Mouse (Mus musculus): ENCODE results near the gene Pcdh7. TPM values are rescaled to one million over a fixed set of nuclear protein-coding genes. Genes with fewer than 3 reads are reported as not detected.

Gene Pcdh7
- polyA plus RNA-seq, 1 experiment: not detected

DNA sequence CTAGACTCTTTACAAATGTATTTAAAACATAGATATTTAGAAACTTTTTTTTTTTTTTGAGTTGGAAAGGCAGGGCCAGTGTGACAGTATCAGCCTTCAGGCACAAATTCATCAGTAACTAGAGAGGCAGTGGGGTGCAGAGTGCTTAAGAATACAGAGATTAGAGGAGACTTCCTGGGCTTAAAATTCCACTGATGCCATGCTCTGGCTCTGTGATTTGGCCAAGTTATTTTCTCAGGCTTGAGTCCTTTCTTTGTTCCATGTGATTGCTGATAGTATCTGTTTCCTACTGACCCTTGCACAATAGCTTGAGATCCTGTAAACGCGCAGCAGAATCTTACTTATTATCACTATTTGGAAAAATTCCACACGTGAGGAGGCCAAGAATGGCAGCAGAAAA, 60.3 kb downstream of the Pcdh7 start:
- H3K4me1 ChIP-seq (ENCODE audit: control insufficient read depth, insufficient read depth, low read length): no peaks in the 10 kb centered on the region
- 80% methylated on average over 3 of the region's 3 CpGs for WGBS
- no peak overlapping the region for H3K27ac ChIP-seq (ENCODE audit: insufficient read depth, low read depth, low read length)
- no peak overlapping the region for H3K4me3 ChIP-seq (ENCODE audit: insufficient read depth, low read depth, low read length)
- TF ChIP-seq POLR2A (IDR thresholded peaks at IDR 0.05; ENCODE audit: insufficient read depth, low read depth, low read length): no peak
- TF ChIP-seq CTCF (IDR thresholded peaks at IDR 0.05; ENCODE audit: insufficient read depth, low read depth, low read length): no peak

DNA sequence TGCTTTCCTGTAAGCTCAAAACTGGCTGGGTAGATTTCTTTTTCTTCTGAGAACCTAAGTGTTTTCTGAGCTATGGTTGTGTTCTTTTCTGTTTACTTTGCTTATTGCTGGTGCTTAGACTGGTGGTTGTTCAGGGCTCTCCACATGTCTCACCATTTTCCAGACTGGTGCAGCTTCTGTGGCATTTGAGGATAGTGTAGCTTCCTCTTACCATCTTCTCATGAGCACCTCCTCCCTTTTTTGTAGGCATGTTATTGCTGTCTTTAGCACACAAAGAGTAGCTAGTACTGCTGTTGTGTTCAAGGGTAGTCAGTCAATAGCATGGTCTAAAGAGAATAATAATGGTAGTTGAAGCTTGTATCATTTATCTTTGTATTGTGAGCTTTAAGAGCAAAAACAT, 62.2 kb downstream of the Pcdh7 start:
- Histone ChIP-seq H3K4me3 (ENCODE audit: insufficient read depth, low read depth, low read length) (no peak overlapping the region), H3K4me1 (ENCODE audit: control insufficient read depth, insufficient read depth, low read length) (no peaks in the 10 kb centered on the region)
- TF ChIP-seq POLR2A (IDR thresholded peaks at IDR 0.05; ENCODE audit: insufficient read depth, low read depth, low read length): no peak
- TF ChIP-seq CTCF (IDR thresholded peaks at IDR 0.05; ENCODE audit: insufficient read depth, low read depth, low read length): no peak

DNA sequence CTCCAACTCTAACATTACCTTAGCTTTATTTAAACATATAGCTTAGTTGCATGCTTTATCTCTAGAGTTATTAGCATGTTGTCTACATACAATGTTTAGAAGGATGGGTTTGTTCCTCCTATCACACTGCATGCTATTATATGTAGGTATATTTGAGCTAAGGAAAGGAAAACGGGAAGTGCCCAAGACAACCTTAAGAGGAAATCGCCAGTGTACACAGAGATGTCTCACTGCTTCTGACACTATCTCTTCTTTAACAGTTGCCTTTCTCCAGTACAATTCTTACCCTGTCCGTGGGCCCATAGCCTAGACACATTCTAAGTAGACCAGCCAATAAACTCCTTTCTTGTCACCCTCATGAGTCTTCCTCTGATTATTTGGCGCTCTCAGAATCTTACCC, 62.8 kb downstream of the Pcdh7 start:
- H3K4me1 ChIP-seq (ENCODE audit: control insufficient read depth, insufficient read depth, low read length): no peaks in the 10 kb centered on the region
- no peak overlapping the region for H3K4me3 ChIP-seq (ENCODE audit: insufficient read depth, low read depth, low read length)
- H3K27ac ChIP-seq (ENCODE audit: insufficient read depth, low read depth, low read length): no peak overlapping the region
- TF ChIP-seq CTCF (IDR thresholded peaks at IDR 0.05; ENCODE audit: insufficient read depth, low read depth, low read length): no peak
- WGBS: 93% methylated on average over 4 of the region's 4 CpGs

More for the DNA sequence above, 62.2 kb downstream of the Pcdh7 start:
- H3K27ac ChIP-seq (ENCODE audit: insufficient read depth, low read depth, low read length): no peak overlapping the region

DNA sequence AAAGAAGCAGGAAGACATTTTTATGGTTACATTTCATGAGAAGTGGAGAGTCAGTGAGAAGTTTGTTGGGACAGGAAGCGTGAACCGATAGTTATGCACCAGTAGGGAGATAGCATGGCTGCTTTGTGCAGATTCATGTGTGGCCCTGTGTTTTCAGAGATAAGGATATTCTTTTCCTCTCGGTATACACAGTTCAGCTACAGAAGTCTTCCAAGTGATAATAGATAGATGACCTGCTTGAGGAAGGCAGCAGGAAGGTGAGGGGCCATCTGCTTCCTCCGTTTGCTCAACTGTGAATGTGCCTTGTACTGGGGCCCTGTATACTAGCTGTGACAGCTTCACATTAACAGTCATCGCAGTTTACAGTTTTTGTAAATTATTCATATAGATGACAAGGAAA, 64.2 kb downstream of the Pcdh7 start:
- Histone ChIP-seq H3K4me1 (ENCODE audit: control insufficient read depth, insufficient read depth, low read length) (no peaks in the 10 kb centered on the region), H3K4me3 (ENCODE audit: insufficient read depth, low read depth, low read length) (no peak overlapping the region), H3K27ac (ENCODE audit: insufficient read depth, low read depth, low read length) (no peak overlapping the region)
- TF ChIP-seq POLR2A (IDR thresholded peaks at IDR 0.05; ENCODE audit: insufficient read depth, low read depth, low read length) (no peak), CTCF (IDR thresholded peaks at IDR 0.05; ENCODE audit: insufficient read depth, low read depth, low read length) (no peak)
- 91% methylated on average over 5 of the region's 5 CpGs for WGBS

DNA sequence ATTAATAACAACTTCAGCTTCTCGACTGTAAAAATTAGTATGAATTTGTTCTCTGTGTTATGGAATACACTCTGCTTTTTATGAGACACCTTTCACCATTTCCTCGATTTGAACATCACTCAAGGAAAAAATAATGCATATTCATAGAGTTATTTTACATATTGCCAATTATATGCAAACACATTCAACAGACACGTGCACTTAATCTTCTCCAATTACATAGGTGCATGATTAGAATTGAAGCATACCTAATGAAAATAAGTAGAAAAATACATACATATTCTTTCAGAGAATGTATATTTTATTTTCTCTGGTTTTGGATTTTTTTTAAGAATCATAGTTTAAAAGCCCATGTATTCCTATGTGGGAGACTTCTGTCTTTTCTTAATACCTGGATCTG, 64.8 kb downstream of the Pcdh7 start:
- WGBS: 84% methylated on average over 3 of the region's 3 CpGs
- TF ChIP-seq POLR2A (IDR thresholded peaks at IDR 0.05; ENCODE audit: insufficient read depth, low read depth, low read length) (no peak), CTCF (IDR thresholded peaks at IDR 0.05; ENCODE audit: insufficient read depth, low read depth, low read length) (no peak)
- H3K4me1 ChIP-seq (ENCODE audit: control insufficient read depth, insufficient read depth, low read length): no peaks in the 10 kb centered on the region

DNA sequence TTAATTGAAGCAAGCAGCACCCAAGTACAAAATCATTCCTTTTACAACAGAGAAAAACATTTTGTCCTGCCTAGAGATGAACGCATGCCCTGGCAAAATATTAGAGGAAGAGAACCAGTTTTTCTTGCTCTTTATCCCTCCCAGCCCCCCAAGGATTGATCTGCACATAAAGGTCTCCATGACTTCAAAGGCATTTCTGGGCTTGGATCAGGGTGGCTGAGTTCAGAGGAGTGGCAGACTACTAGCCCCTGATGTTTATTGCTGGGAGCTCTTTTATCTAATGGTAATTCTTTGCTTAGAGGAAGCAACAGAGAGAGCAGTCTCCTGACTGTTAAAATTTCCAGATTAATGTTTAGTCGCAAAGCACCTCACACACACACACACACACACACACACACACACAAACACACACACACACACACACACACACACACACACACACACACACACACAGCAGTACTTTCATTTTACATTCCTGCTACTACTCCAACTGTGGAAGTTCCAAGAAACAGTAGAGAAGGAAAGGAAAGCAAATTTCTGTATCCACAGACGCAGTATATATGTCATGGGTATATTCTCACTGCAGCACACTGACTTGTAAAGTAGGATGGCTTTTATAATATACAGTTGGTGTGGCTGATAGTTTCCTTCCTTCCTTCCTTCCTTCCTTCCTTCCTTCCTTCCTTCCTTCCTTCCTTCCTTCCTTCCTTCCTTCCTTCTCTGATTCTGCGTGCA, 71.2 kb downstream of the Pcdh7 start:
- WGBS: 86% methylated on average over 4 of the region's 4 CpGs
- no peak overlapping the region for H3K4me3 ChIP-seq (ENCODE audit: insufficient read depth, low read depth, low read length)
- no peak for TF ChIP-seq CTCF (IDR thresholded peaks at IDR 0.05; ENCODE audit: insufficient read depth, low read depth, low read length)
- TF ChIP-seq POLR2A (IDR thresholded peaks at IDR 0.05; ENCODE audit: insufficient read depth, low read depth, low read length): no peak
- H3K27ac ChIP-seq (ENCODE audit: insufficient read depth, low read depth, low read length): no peak overlapping the region
- H3K4me1 ChIP-seq (ENCODE audit: control insufficient read depth, insufficient read depth, low read length): no peaks in the 10 kb centered on the region

More for the DNA sequence above, 64.8 kb downstream of the Pcdh7 start:
- no peak overlapping the region for H3K4me3 ChIP-seq (ENCODE audit: insufficient read depth, low read depth, low read length)
- no peak overlapping the region for H3K27ac ChIP-seq (ENCODE audit: insufficient read depth, low read depth, low read length)

DNA sequence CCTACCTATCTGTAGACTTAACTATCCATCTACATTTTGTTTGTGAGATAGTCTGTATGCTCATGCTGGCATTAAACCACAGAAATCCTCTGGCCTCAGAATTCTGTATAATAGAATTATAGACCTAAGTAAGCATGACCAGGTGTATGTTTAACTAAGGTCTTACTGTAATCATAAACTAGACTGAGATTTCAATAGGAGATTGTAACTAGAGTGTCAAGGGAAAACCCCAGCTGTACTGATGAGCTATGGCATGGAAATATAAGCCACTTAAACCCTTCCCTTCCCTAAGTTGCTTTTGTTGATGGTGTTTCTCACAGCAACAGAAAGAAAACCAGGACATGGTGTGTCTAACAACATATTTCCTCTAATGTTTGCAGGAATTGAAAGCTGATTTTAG, 78.6 kb downstream of the Pcdh7 start:
- Histone ChIP-seq H3K4me1 (ENCODE audit: control insufficient read depth, insufficient read depth, low read length) (no peaks in the 10 kb centered on the region), H3K4me3 (ENCODE audit: insufficient read depth, low read depth, low read length) (no peak overlapping the region), H3K27ac (ENCODE audit: insufficient read depth, low read depth, low read length) (no peak overlapping the region)
- TF ChIP-seq POLR2A (IDR thresholded peaks at IDR 0.05; ENCODE audit: insufficient read depth, low read depth, low read length) (no peak), CTCF (IDR thresholded peaks at IDR 0.05; ENCODE audit: insufficient read depth, low read depth, low read length) (no peak)

DNA sequence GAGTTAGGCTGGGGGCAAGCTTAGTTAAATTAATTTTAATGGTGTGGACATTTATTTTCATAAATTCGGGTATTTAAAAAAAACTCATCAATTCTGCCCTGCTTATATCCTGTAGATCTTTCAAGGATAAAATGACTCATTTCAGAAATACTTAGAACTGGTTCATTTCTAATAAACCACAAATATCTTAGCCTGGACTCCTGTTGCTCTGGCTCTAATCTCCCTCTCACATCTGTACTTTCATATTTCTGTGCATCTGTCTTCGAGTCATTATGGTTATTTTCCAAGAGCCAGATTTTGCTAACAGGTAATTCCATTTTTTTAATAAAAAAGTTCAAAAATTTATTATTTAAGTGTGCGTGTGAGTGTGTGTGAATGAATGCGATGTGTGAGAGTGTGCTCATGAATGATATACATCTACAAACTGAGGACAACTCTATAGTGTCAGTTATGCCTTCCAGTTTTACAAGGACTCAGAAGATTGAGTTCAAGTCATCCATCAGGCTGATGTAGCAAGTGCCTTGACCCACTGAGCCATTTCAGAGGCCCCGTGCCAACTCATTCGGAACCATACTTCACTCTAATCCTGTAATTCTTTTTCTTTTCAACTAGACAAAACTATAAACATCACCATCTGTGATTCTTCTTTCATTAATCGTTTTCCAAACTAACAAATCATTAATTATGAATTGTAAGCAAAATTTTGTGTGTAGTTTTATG, 80.3 kb downstream of the Pcdh7 start:
- 91% methylated on average over 7 of the region's 7 CpGs for WGBS
- Histone ChIP-seq H3K27ac (ENCODE audit: insufficient read depth, low read depth, low read length) (no peak overlapping the region), H3K4me1 (ENCODE audit: control insufficient read depth, insufficient read depth, low read length) (no peaks in the 10 kb centered on the region), H3K4me3 (ENCODE audit: insufficient read depth, low read depth, low read length) (no peak overlapping the region)
- TF ChIP-seq CTCF (IDR thresholded peaks at IDR 0.05; ENCODE audit: insufficient read depth, low read depth, low read length): no peak
- TF ChIP-seq POLR2A (IDR thresholded peaks at IDR 0.05; ENCODE audit: insufficient read depth, low read depth, low read length): no peak

DNA sequence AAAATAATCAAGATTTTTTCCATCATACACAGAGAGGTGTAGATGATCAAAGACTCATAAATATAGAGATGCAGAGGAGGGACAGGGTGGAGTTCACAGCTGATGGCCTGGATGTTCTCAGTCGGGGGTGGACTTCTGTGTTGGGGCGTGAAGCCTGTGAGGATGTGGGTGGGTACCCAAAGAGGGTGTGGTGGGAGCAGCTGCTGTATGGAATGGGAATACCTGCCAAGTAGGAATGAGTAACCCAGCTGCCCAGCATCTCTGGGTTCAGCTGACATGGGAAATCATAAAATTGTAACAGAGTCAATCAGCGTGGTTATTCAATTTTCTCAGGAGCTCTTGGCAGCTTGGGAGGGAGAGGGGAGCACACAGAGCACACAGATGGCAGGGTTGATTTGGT, 85.3 kb downstream of the Pcdh7 start:
- Histone ChIP-seq H3K27ac (ENCODE audit: insufficient read depth, low read depth, low read length) (no peak overlapping the region), H3K4me1 (ENCODE audit: control insufficient read depth, insufficient read depth, low read length) (no peaks in the 10 kb centered on the region), H3K4me3 (ENCODE audit: insufficient read depth, low read depth, low read length) (no peak overlapping the region)
- 90% methylated on average over 3 of the region's 3 CpGs for WGBS
- TF ChIP-seq CTCF (IDR thresholded peaks at IDR 0.05; ENCODE audit: insufficient read depth, low read depth, low read length) (no peak), POLR2A (IDR thresholded peaks at IDR 0.05; ENCODE audit: insufficient read depth, low read depth, low read length) (no peak)
